Mouse (Mus musculus) CH12.LX (cell line): ENCODE results near the gene Lim2. TPM values are rescaled to one million over a fixed set of nuclear protein-coding genes. Genes with fewer than 3 reads are reported as not detected.
A peak's percentile ranks its signal among the peaks of the same experiment; 100 is the strongest.

Experiments
- DNase-seq: peaks from one replicate; pipeline ENCODE4 v3.0.0-alpha.2; 2013; ENCODE audit errors: extremely low read depth
- H3K27ac ChIP-seq: 2 replicates; pipeline ENCODE4 v1.5.1; 2012; ENCODE audit warnings: low read depth, mild to moderate bottlenecking, control low read depth, moderate library complexity; ENCODE audit not compliant: insufficient read depth
- H3K27me3 ChIP-seq: replicated peaks from 2 replicates; pipeline ENCODE3; 2012; ENCODE audit warnings: inconsistent platforms
- H3K36me3 ChIP-seq, 2 experiments: replicated peaks in 1 of 2; 2 replicates each; pipeline versions ENCODE3 to v1.6.1; 2012; ENCODE audit warnings: inconsistent platforms in 1 of 2, low read length in 1 of 2, mild to moderate bottlenecking in 1 of 2, mixed read lengths in 1 of 2, moderate library complexity in 1 of 2; ENCODE audit not compliant: control insufficient read depth in 1 of 2, insufficient read depth in 1 of 2
- H3K4me1 ChIP-seq, 2 experiments: 2 replicates each; pipeline ENCODE4 v1.6.1; 2012; ENCODE audit warnings: inconsistent platforms in 1 of 2, moderate library complexity in 1 of 2; ENCODE audit not compliant: insufficient read depth in 2 of 2, control insufficient read depth in 1 of 2
- H3K4me2 ChIP-seq: 2 replicates; pipeline ENCODE4 v1.6.1; 2012; ENCODE audit warnings: low read depth, mild to moderate bottlenecking, control low read depth; ENCODE audit not compliant: poor library complexity, insufficient read depth, severe bottlenecking
- H3K4me3 ChIP-seq, 3 experiments: fragments of 150-350 bp in 1 of 3; sonication (generic) in 1 of 3; replicated peaks in 1 of 3; 2 replicates each; pipeline versions ENCODE3 to v1.5.1; 2011 to 2012; ENCODE audit warnings: low read depth in 2 of 3, low read length in 2 of 3, mild to moderate bottlenecking in 2 of 3, moderate library complexity in 2 of 3, control low read depth in 1 of 3, improper control_type of control experiment in 1 of 3, inconsistent platforms in 1 of 3, mixed read lengths in 1 of 3; ENCODE audit not compliant: poor library complexity in 1 of 3
- H3K79me2 ChIP-seq: replicated peaks from 2 replicates; pipeline ENCODE4 v1.6.1; 2012; ENCODE audit warnings: mild to moderate bottlenecking, moderate library complexity; ENCODE audit not compliant: control insufficient read depth, poor library complexity, insufficient read depth, severe bottlenecking; ENCODE audit errors: extremely low read depth
- H3K9ac ChIP-seq: 2 replicates; pipeline ENCODE4 v1.6.1; 2012; ENCODE audit warnings: low read depth, mild to moderate bottlenecking, control low read depth, moderate library complexity; ENCODE audit not compliant: insufficient read depth
- H3K9me3 ChIP-seq: replicated peaks from 2 replicates; pipeline ENCODE3; 2012; ENCODE audit warnings: low read length, inconsistent platforms, mixed read lengths
- BHLHE40 ChIP-seq: IDR thresholded peaks from 2 replicates; pipeline ENCODE4 v1.6.1; 2011; ENCODE audit warnings: mild to moderate bottlenecking, low read depth, low read length, improper control_type of control experiment
- CHD1 ChIP-seq: IDR thresholded peaks from 2 replicates; pipeline ENCODE4 v1.6.1; 2012; ENCODE audit warnings: low read depth, low read length, improper control_type of control experiment, inconsistent platforms
- CHD2 ChIP-seq: IDR thresholded peaks from 2 replicates; pipeline ENCODE4 v1.6.1; 2011; ENCODE audit warnings: low read length, improper control_type of control experiment
- CTCF ChIP-seq, 2 experiments: IDR thresholded peaks in 1 of 2; conservative IDR thresholded peaks in 1 of 2; 2 replicates each; pipeline ENCODE4 v1.5.1; 2011 to 2012; ENCODE audit warnings: low read depth in 2 of 2, low read length in 2 of 2, improper control_type of control experiment in 1 of 2, inconsistent platforms in 1 of 2, mild to moderate bottlenecking in 1 of 2, moderate library complexity in 1 of 2
- ELF1 ChIP-seq: IDR thresholded peaks from 2 replicates; pipeline ENCODE4 v1.6.1; 2014; ENCODE audit warnings: low read depth, mild to moderate bottlenecking, inconsistent platforms, low read length, improper control_type of control experiment
- EP300 ChIP-seq: IDR thresholded peaks from 2 replicates; pipeline ENCODE4 v1.6.1; 2011; ENCODE audit warnings: low read length, improper control_type of control experiment
- ETS1 ChIP-seq: conservative IDR thresholded peaks from 2 replicates; pipeline ENCODE4 v1.6.1; 2012; ENCODE audit warnings: low read depth, mild to moderate bottlenecking, inconsistent platforms, low read length, improper control_type of control experiment, moderate library complexity
- HCFC1 ChIP-seq: IDR thresholded peaks from 2 replicates; pipeline ENCODE4 v1.6.1; 2012; ENCODE audit warnings: low read depth, mild to moderate bottlenecking, inconsistent platforms, low read length, improper control_type of control experiment
- JUN ChIP-seq: IDR thresholded peaks from 2 replicates; pipeline ENCODE4 v1.6.1; 2011; ENCODE audit warnings: low read depth, mild to moderate bottlenecking, low read length, improper control_type of control experiment, moderate library complexity; ENCODE audit not compliant: insufficient read depth
- JUND ChIP-seq: conservative IDR thresholded peaks from 2 replicates; pipeline ENCODE4 v1.6.1; 2011; ENCODE audit warnings: low read depth, low read length, improper control_type of control experiment
- KAT2A ChIP-seq: IDR thresholded peaks from 2 replicates; pipeline ENCODE4 v1.6.1; 2012; ENCODE audit warnings: low read length, improper control_type of control experiment, inconsistent platforms; ENCODE audit not compliant: insufficient replicate concordance
- MAX ChIP-seq: IDR thresholded peaks from 2 replicates; pipeline ENCODE4 v1.6.1; 2011; ENCODE audit warnings: low read length, improper control_type of control experiment
- MAZ ChIP-seq: IDR thresholded peaks from 2 replicates; pipeline ENCODE4 v1.6.1; 2012; ENCODE audit warnings: low read depth, mild to moderate bottlenecking, inconsistent platforms, low read length, improper control_type of control experiment, moderate library complexity
- MEF2A ChIP-seq: IDR thresholded peaks from 2 replicates; pipeline ENCODE4 v1.6.1; 2014; ENCODE audit warnings: low read depth, mild to moderate bottlenecking, inconsistent platforms, low read length, improper control_type of control experiment, borderline replicate concordance
- MXI1 ChIP-seq: IDR thresholded peaks from 2 replicates; pipeline ENCODE4 v1.6.1; 2011; ENCODE audit warnings: mild to moderate bottlenecking, low read depth, low read length, improper control_type of control experiment
- MYC ChIP-seq: IDR thresholded peaks from 2 replicates; pipeline ENCODE4 v1.6.1; 2011; ENCODE audit warnings: low read depth, mild to moderate bottlenecking, improper control_type of control experiment, low read length
- NELFE ChIP-seq: IDR thresholded peaks from 2 replicates; pipeline ENCODE4 v1.6.1; 2011; ENCODE audit warnings: low read depth, low read length, improper control_type of control experiment
- PAX5 ChIP-seq: IDR thresholded peaks from 2 replicates; pipeline ENCODE4 v1.6.1; 2012; ENCODE audit warnings: low read length, inconsistent platforms, mixed read lengths
- POLR2A ChIP-seq: IDR thresholded peaks from 2 replicates; pipeline ENCODE4 v1.6.1; 2011; ENCODE audit warnings: low read depth, mild to moderate bottlenecking, improper control_type of control experiment, low read length
- POLR2AphosphoS2 ChIP-seq: IDR thresholded peaks from 2 replicates; pipeline ENCODE4 v1.6.1; 2011; ENCODE audit warnings: low read depth, low read length, improper control_type of control experiment
- RAD21 ChIP-seq: IDR thresholded peaks from 2 replicates; pipeline ENCODE4 v1.6.1; 2011; ENCODE audit warnings: low read depth, mild to moderate bottlenecking, low read length, improper control_type of control experiment, moderate library complexity
- RCOR1 ChIP-seq: conservative IDR thresholded peaks from 2 replicates; pipeline ENCODE4 v1.6.1; 2012; ENCODE audit warnings: low read depth, mild to moderate bottlenecking, inconsistent platforms, low read length, improper control_type of control experiment
- SMC3 ChIP-seq: IDR thresholded peaks from 2 replicates; pipeline ENCODE4 v1.6.1; 2011; ENCODE audit warnings: low read depth, low read length, improper control_type of control experiment
- TBP ChIP-seq: conservative IDR thresholded peaks from 2 replicates; pipeline ENCODE4 v1.6.1; 2011; ENCODE audit warnings: low read depth, low read length, improper control_type of control experiment
- TCF12 ChIP-seq: IDR thresholded peaks from 2 replicates; pipeline ENCODE4 v1.6.1; 2014; ENCODE audit warnings: low read depth, mild to moderate bottlenecking, inconsistent platforms, low read length, improper control_type of control experiment
- UBTF ChIP-seq: IDR thresholded peaks from 2 replicates; pipeline ENCODE4 v1.6.1; 2012; ENCODE audit warnings: low read depth, mild to moderate bottlenecking, inconsistent platforms, low read length, improper control_type of control experiment, moderate library complexity
- USF1 ChIP-seq: IDR thresholded peaks from 2 replicates; pipeline ENCODE4 v1.6.1; 2014; ENCODE audit warnings: low read depth, mild to moderate bottlenecking, inconsistent platforms, low read length, improper control_type of control experiment
- ZC3H11A ChIP-seq: IDR thresholded peaks from 2 replicates; pipeline ENCODE4 v1.6.1; 2012; ENCODE audit warnings: low read depth, mild to moderate bottlenecking, inconsistent platforms, low read length, improper control_type of control experiment
- ZMIZ1 ChIP-seq: IDR thresholded peaks from 2 replicates; pipeline ENCODE4 v1.6.1; 2012; ENCODE audit warnings: low read depth, mild to moderate bottlenecking, inconsistent platforms, low read length, improper control_type of control experiment
- ZNF384 ChIP-seq: IDR thresholded peaks from 2 replicates; pipeline ENCODE4 v1.6.1; 2012; ENCODE audit warnings: low read depth, low read length, improper control_type of control experiment, inconsistent platforms
- dilution Hi-C: fragments of 300-500 bp; cut with MboI; formaldehyde crosslinking; loops from 2 replicates; pipeline ENCODE4 v1.14.3; 2020; ENCODE audit warnings: low sequenced_read_pairs; ENCODE audit not compliant: extremely low pct_unique_long_range_greater_than_20kb, extremely low pct_ligation_motif_present
- in situ Hi-C: fragments of 300-500 bp; cut with MboI; formaldehyde crosslinking; loops from 3 replicates; pipeline ENCODE4 v1.14.3; 2019; ENCODE audit warnings: low sequenced_read_pairs, low pct_ligation_motif_present, low pct_unique_long_range_greater_than_20kb, mixed read lengths
- polyA plus RNA-seq: library from polyadenylated mRNA; unstranded; fragments of >175 nt; gene quantifications from 2 replicates; pipeline ENCODE4 v1.2.1, GENCODE M21; 2012; ENCODE audit warnings: low read depth; ENCODE audit not compliant: insufficient read length
- total RNA-seq, 2 experiments: library from RNA; depleted of rRNA; stranded (reverse); fragments of 300-350 nt in 1 of 2; fragments of >200 nt in 1 of 2; gene quantifications; 2 replicates each; pipeline ENCODE4 v1.2.3; 2012 to 2014

The Lim2 gene
- not detected in 2 replicates for total RNA-seq (2012; rRNA removed)
- not detected in 2 replicates for total RNA-seq (2014; rRNA removed)
- polyA plus RNA-seq = 0.10 TPM in 1 of 2 replicates, not detected in the other

GRCm38 (mm10) chr7:43427406-43427805 lies at the start of gene Lim2:
Gene Lim2 (plus strand): TSS chr7:43427670.
- dilution Hi-C loops = no loop called here
- H3K4me1 ChIP-seq = peaks cover 3 to 21% of the 10 kb centered on the region in 2 experiments; a peak in 2 of 4 replicates
- H3K9ac ChIP-seq = no peak within 1 kb of the TSS

GRCm38 (mm10) chr7:43378226-43378625 lies 49.2 kb upstream of the Lim2 start:
- Histone ChIP-seq H3K4me1 (peaks cover 3 to 10% of the 10 kb centered on the region in 2 experiments; a peak in 3 of 4 replicates), H3K79me2 (no peaks in the 10 kb centered on the region), H3K9ac (no peak overlapping the region), H3K4me3 (no peak overlapping the region), H3K9me3 (peaks cover 5% of the 10 kb centered on the region), H3K4me2 (no peak overlapping the region), H3K27ac (no peak overlapping the region), H3K27me3 (no peaks in the 10 kb centered on the region), H3K36me3 (no peaks in the 10 kb centered on the region)
- dilution Hi-C loops (no loop called here), in situ Hi-C loops (no loop called here)
- DNase-seq = peak; percentile 67
- TF ChIP-seq ZNF384 = peak; percentile 72
- TF ChIP-seq BHLHE40 = no peak
- no peak for TF ChIP-seq RCOR1
- TF ChIP-seq HCFC1 = no peak
- no peak for TF ChIP-seq POLR2AphosphoS2
- no peak for TF ChIP-seq MAZ
- peak; percentile 81 for TF ChIP-seq SMC3
- peak; percentile 79 for TF ChIP-seq RAD21
- TF ChIP-seq JUND = no peak
- no peak for TF ChIP-seq MAX
- no peak for TF ChIP-seq MXI1
- no peak for TF ChIP-seq ZMIZ1
- TF ChIP-seq MYC = 0 out of 2 replicates have a peak, but pooled peaks have one; percentile 61
- TF ChIP-seq KAT2A = no peak
- TF ChIP-seq ELF1 = no peak
- TF ChIP-seq ETS1 = no peak
- TF ChIP-seq CTCF (conservative IDR thresholded peaks at IDR 0.05 in 1 of 2, IDR thresholded peaks at IDR 0.05 in 1 of 2; ENCODE audit: low read depth in 2 of 2, low read length in 2 of 2) = peak; percentile 85 to 87
- no peak for TF ChIP-seq POLR2A
- TF ChIP-seq EP300 = no peak
- no peak for TF ChIP-seq UBTF
- TF ChIP-seq JUN = no peak
- TF ChIP-seq CHD2 = no peak

More at GRCm38 (mm10) chr7:43427406-43427805, at the start of gene Lim2:
- no peaks in the 10 kb centered on the region for H3K27me3 ChIP-seq
- peaks cover 11% of the 10 kb centered on the region for H3K9me3 ChIP-seq
- TF ChIP-seq CHD2 (no peak), MAX (no peak), ZC3H11A (no peak), BHLHE40 (no peak), TCF12 (no peak), KAT2A (no peak), ELF1 (no peak), POLR2AphosphoS2 (no peak), UBTF (no peak), TBP (no peak), RAD21 (no peak), POLR2A (no peak), USF1 (no peak), MEF2A (no peak), PAX5 (no peak), NELFE (no peak), ZNF384 (no peak), CHD1 (no peak), MYC (no peak)
- TF ChIP-seq, all 38 proteins: peak for 0
- H3K4me2 ChIP-seq = no peak within 1 kb of the TSS
- DNase-seq = no peak
- H3K27ac ChIP-seq = no peak within 1 kb of the TSS
- H3K36me3 ChIP-seq = no peaks in the 10 kb centered on the region
- H3K79me2 ChIP-seq = no peaks in the 10 kb centered on the region
- H3K4me3 ChIP-seq = no peak within 1 kb of the TSS
- in situ Hi-C loops = loop anchor here (10.0 kb wide), 1 partner anchor 73 kb away; the partner anchor contains the start of gene Siglecf
